Mouse (Mus musculus): ENCODE measurements around the gene Napsa. TPM values are rescaled to one million over a fixed set of nuclear protein-coding genes. Genes with fewer than 3 reads are reported as not detected.

Napsa gene
- polyA plus RNA-seq, 1 experiment = 4,402 TPM

DNA sequence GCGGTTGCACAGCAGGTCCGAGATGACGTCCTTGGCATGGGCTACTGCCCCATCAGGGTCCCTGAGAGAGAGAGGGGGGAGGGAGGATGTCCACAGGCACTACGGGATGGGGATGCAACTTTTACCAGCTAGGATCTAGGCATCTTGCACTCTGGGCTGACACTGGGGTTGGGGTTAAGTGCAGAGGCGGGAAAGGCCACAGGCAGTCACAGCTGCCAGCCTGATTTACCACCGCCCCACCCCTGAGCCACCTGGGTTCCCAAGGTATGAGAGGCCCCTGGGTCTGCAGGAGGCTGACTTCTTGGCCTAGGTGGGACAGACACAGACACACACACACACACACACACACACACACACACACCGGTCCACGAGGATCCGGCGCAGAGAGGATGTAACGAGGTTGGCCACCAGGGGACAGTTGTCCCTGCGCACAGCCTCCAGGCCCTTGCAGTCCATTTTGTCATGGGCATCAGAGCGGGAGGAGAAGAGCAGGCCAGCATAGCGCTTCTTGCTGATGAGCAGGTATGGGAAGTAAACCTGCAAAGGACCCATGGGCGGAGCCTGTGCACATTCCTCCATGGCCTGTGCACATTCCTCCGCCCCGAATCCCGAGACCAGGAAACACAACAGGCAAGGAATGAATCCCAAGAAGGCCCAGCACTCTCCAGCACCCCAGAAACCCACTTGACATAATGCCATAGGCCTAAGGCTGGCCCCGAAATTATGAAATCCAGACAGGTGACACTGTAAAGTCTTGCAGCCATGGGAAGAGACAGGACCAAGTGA, 37.3 kb upstream of the Napsa start:
- DNase-seq = no peak
- H3K4me1 ChIP-seq (ENCODE audit: control insufficient read depth, insufficient read depth, low read length) = no peaks in the 10 kb centered on the region
- 86% methylated on average over 19 of the region's 19 CpGs for WGBS
- no peaks in the 10 kb centered on the region for H3K36me3 ChIP-seq (ENCODE audit: control insufficient read depth, insufficient read depth, low read length)
- no peaks in the 10 kb centered on the region for H3K27me3 ChIP-seq (replicated peaks; ENCODE audit: control insufficient read depth, insufficient read depth, low read length)
- no peak overlapping the region for H3K4me3 ChIP-seq (ENCODE audit: insufficient read depth, low read depth, low read length)
- no peak for TF ChIP-seq CTCF (conservative IDR thresholded peaks at IDR 0.05; ENCODE audit: insufficient read depth, insufficient read length, low read depth, low read length)
- TF ChIP-seq POLR2A (IDR thresholded peaks at IDR 0.05; ENCODE audit: low read depth, low read length) = no peak
- no peak overlapping the region for H3K27ac ChIP-seq (ENCODE audit: insufficient read depth, low read depth, low read length)

DNA sequence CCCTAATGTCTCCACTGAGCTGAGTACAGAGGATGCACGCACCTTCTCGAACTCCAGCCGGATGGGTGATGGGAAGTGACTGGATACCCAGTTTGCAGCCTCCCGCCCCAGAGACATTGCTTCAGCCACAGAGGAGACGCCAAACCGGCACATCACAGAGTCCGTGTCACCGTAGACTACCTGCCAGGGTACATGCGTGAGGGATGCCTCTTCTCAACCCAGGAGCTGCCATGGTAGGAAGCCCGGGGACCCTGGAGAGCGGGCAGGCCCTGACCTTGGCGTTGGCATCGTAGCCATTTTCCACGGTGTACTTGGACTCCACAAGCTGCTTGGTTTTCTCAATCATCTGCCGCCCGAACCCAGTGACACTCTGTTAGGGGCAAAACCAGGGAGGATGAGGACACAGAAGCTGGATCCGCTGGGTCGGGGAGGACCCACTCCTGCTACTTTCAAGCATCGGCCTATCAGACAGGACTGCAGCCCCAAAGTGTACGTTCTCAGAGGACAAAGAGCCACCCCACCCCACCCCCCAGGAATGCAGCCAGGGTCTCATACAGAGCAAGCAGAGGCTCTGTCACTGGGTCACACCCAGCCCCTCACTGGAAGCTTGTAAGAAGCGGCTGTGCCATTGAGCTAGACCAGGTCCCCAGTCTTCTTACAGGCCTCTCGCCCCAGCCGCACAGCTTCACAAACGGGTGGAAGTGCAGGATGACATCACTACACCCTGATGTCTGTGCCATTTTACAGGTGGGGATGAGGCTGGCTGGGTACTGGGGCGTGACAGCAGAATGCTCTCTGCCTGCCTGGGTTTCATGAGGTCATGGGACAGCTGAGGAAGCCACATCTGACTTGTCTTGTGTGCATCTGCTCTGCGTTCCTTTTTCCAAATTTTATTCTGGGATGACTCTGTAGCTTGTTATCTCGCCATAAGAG, 36.3 kb upstream of the Napsa start:
- Histone ChIP-seq H3K27ac (ENCODE audit: insufficient read depth, low read depth, low read length) (no peak overlapping the region), H3K36me3 (ENCODE audit: control insufficient read depth, insufficient read depth, low read length) (no peaks in the 10 kb centered on the region), H3K4me3 (ENCODE audit: insufficient read depth, low read depth, low read length) (no peak overlapping the region), H3K4me1 (ENCODE audit: control insufficient read depth, insufficient read depth, low read length) (no peaks in the 10 kb centered on the region), H3K27me3 (replicated peaks; ENCODE audit: control insufficient read depth, insufficient read depth, low read length) (no peaks in the 10 kb centered on the region)
- no peak for TF ChIP-seq POLR2A (IDR thresholded peaks at IDR 0.05; ENCODE audit: low read depth, low read length)
- no peak for TF ChIP-seq CTCF (conservative IDR thresholded peaks at IDR 0.05; ENCODE audit: insufficient read depth, insufficient read length, low read depth, low read length)
- no peak for DNase-seq
- 91% methylated on average over 27 of the region's 27 CpGs for WGBS

GRCm38 (mm10) chr7:44536590-44536968, 35.6 kb upstream of the Napsa start:
- Histone ChIP-seq H3K4me3 (ENCODE audit: insufficient read depth, low read depth, low read length) (no peak overlapping the region), H3K27ac (ENCODE audit: insufficient read depth, low read depth, low read length) (no peak overlapping the region), H3K36me3 (ENCODE audit: control insufficient read depth, insufficient read depth, low read length) (no peaks in the 10 kb centered on the region), H3K27me3 (replicated peaks; ENCODE audit: control insufficient read depth, insufficient read depth, low read length) (no peaks in the 10 kb centered on the region), H3K4me1 (ENCODE audit: control insufficient read depth, insufficient read depth, low read length) (no peaks in the 10 kb centered on the region)
- peak; percentile 67 for DNase-seq
- 48% methylated on average over 6 of the region's 6 CpGs for WGBS
- TF ChIP-seq POLR2A (IDR thresholded peaks at IDR 0.05; ENCODE audit: low read depth, low read length) = no peak
- TF ChIP-seq CTCF (conservative IDR thresholded peaks at IDR 0.05; ENCODE audit: insufficient read depth, insufficient read length, low read depth, low read length) = no peak

GRCm38 (mm10) chr7:44537009-44537408, 35.2 kb upstream of the Napsa start:
- Histone ChIP-seq H3K36me3 (ENCODE audit: control insufficient read depth, insufficient read depth, low read length) (no peaks in the 10 kb centered on the region), H3K27ac (ENCODE audit: insufficient read depth, low read depth, low read length) (no peak overlapping the region), H3K4me3 (ENCODE audit: insufficient read depth, low read depth, low read length) (no peak overlapping the region), H3K4me1 (ENCODE audit: control insufficient read depth, insufficient read depth, low read length) (no peaks in the 10 kb centered on the region), H3K27me3 (replicated peaks; ENCODE audit: control insufficient read depth, insufficient read depth, low read length) (no peaks in the 10 kb centered on the region)
- DNase-seq = no peak
- 64% methylated on average over 7 of the region's 7 CpGs for WGBS
- TF ChIP-seq CTCF (conservative IDR thresholded peaks at IDR 0.05; ENCODE audit: insufficient read depth, insufficient read length, low read depth, low read length) = no peak
- no peak for TF ChIP-seq POLR2A (IDR thresholded peaks at IDR 0.05; ENCODE audit: low read depth, low read length)

GRCm38 (mm10) chr7:44537496-44537895, 34.7 kb upstream of the Napsa start:
- H3K27me3 ChIP-seq (replicated peaks; ENCODE audit: control insufficient read depth, insufficient read depth, low read length) = no peaks in the 10 kb centered on the region
- H3K4me1 ChIP-seq (ENCODE audit: control insufficient read depth, insufficient read depth, low read length) = no peaks in the 10 kb centered on the region
- WGBS = 90% methylated on average over 13 of the region's 13 CpGs
- no peak for DNase-seq
- TF ChIP-seq POLR2A (IDR thresholded peaks at IDR 0.05; ENCODE audit: low read depth, low read length) (no peak), CTCF (conservative IDR thresholded peaks at IDR 0.05; ENCODE audit: insufficient read depth, insufficient read length, low read depth, low read length) (no peak)
- no peak overlapping the region for H3K4me3 ChIP-seq (ENCODE audit: insufficient read depth, low read depth, low read length)
- no peak overlapping the region for H3K27ac ChIP-seq (ENCODE audit: insufficient read depth, low read depth, low read length)
- H3K36me3 ChIP-seq (ENCODE audit: control insufficient read depth, insufficient read depth, low read length) = no peaks in the 10 kb centered on the region

DNA sequence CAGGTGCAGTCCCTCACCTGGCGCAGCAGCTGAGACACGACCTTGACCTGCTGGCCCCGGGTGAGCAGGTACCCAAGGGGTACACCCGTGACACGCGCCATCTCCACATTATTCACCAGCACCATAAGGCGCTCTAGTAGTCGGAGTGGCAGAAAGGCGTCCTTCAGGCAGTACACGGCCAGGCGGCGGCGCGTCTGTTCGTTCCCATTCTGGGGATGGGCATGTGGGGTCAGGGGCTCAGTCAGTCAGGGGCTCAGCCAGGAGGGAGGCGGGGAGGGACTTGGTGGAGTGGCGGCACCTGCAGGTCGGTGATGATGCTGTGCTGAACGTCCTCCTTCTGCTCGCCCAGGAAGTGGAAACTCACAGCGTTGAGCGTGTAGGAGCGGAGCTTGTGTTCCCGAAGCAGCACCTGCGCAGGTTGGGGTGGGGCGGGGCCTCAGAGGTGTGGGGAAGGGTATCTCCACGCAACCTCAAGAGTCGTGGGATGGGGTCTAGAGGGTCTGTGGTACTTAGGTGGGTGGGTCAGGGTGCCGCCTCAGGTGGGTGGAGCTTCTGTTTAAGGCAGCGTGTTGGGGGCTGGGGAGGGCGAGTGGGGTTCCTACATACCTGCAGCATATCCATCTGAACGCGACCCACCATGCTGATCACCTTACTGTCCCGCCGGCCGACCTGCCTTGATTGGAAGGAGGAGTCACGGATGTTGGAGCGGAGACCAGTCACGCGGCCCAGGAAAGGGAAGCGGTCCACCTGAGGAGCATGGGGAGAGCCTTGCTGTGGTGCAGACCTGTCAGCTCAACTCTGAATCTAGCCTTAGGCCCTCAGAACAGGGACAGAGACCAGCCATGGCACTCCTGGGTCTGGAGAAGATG, 33.2 kb upstream of the Napsa start:
- WGBS = 93% methylated on average over 41 of the region's 41 CpGs
- H3K4me1 ChIP-seq (ENCODE audit: control insufficient read depth, insufficient read depth, low read length) = no peaks in the 10 kb centered on the region
- H3K27me3 ChIP-seq (replicated peaks; ENCODE audit: control insufficient read depth, insufficient read depth, low read length) = no peaks in the 10 kb centered on the region
- no peak for DNase-seq
- TF ChIP-seq CTCF (conservative IDR thresholded peaks at IDR 0.05; ENCODE audit: insufficient read depth, insufficient read length, low read depth, low read length) = no peak
- no peak for TF ChIP-seq POLR2A (IDR thresholded peaks at IDR 0.05; ENCODE audit: low read depth, low read length)
- H3K27ac ChIP-seq (ENCODE audit: insufficient read depth, low read depth, low read length) = no peak overlapping the region
- H3K4me3 ChIP-seq (ENCODE audit: insufficient read depth, low read depth, low read length) = no peak overlapping the region
- H3K36me3 ChIP-seq (ENCODE audit: control insufficient read depth, insufficient read depth, low read length) = no peaks in the 10 kb centered on the region
